8 mouse cellular contexts compared by ENCODE assay signal in the genomic region with DNA sequence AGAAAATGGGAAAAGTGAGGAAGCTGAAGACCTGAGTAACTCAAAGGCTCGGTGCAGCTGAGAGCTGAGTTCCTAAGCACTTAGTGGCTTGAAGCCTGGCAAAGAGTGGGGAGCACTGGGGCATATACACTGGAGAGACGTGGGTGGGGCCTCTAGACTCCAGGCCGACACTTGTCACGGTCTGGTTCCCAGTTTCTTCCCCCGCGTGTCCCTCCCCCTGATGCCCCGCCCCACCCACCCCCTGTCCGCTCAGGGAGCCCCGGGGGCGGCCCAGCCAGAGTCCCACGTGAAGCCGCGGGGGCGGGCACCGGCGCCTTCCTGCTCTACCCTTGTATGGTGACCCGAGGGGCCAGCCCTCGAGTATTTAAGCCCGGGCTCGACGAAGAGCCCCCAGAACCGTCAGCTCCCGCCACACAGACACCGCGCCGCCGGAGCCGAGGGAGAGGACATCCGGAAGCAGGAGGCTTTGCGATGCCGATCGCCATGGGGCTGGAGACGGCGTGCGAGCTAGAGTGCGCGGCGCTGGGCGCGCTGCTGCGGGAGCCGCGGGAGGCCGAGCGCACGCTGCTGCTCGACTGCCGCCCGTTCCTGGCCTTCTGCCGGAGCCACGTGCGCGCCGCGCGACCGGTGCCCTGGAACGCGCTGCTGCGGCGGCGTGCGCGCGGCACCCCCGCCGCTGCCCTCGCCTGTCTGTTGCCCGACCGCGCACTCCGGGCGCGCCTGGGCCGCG. TPM values are rescaled to one million over a fixed set of nuclear protein-coding genes. Genes with fewer than 3 reads are reported as not detected.
DNase-seq lines count a peak whose midpoint lies in the region; ATAC-seq and TF ChIP-seq lines count a peak whose summit lies in the region.

A gene (plus strand): TSS at position 393 of the 730 bp plus-strand sequence.

- H3K4me1 ChIP-seq in forebrain, embryonic 11.5 days (replicated peaks; ENCODE audit: control insufficient read depth, insufficient read depth, low read length): peaks cover 6% of the 10 kb centered on the region
- peaks cover 8% of the 10 kb centered on the region for H3K4me1 ChIP-seq in heart, embryonic 16.5 days (ENCODE audit: control insufficient read depth, insufficient read depth, low read length)
- H3K4me1 ChIP-seq in liver, embryonic 15.5 days (replicated peaks): peaks cover 50% of the 10 kb centered on the region
- no peaks in the 10 kb centered on the region for H3K4me1 ChIP-seq in stomach, embryonic 14.5 days (ENCODE audit: control insufficient read depth, insufficient read depth, low read length)

- WGBS in forebrain, embryonic 11.5 days: under 1% methylated on average over 71 of the region's 76 CpGs
- under 1% methylated on average over 68 of the region's 76 CpGs for WGBS in heart, embryonic 16.5 days
- WGBS in liver, embryonic 15.5 days (ENCODE audit: insufficient replicate concordance): under 1% methylated on average over 76 of the region's 76 CpGs
- under 1% methylated on average over 73 of the region's 76 CpGs for WGBS in stomach, embryonic 14.5 days

- TF ChIP-seq POLR2A in brain, embryonic 14.5 days (IDR thresholded peaks at IDR 0.05; ENCODE audit: borderline replicate concordance, extremely low read depth, insufficient read depth, insufficient read length, poor library complexity, severe bottlenecking): 0 out of 2 replicates have a peak, but pooled peaks have one; percentile 19

- ATAC-seq in forebrain, embryonic 11.5 days (replicated peaks; ENCODE audit: low FRiP score): peak; percentile 73
- ATAC-seq in heart, embryonic 16.5 days (replicated peaks; ENCODE audit: extremely low read depth, insufficient read depth, low FRiP score): peak; percentile 86
- peak; percentile 73 for ATAC-seq in liver, embryonic 15.5 days (ENCODE audit: insufficient read depth)
- peak; percentile 50 for ATAC-seq in stomach, embryonic 14.5 days (ENCODE audit: insufficient number of reproducible peaks, insufficient read depth, low FRiP score, low read depth)

- H3K4me3 ChIP-seq in forebrain, embryonic 11.5 days (ENCODE audit: low read depth, low read length): peak within 1 kb of the TSS; percentile 43
- H3K4me3 ChIP-seq in heart, embryonic 16.5 days (ENCODE audit: low read length): peak within 1 kb of the TSS; percentile 61
- H3K4me3 ChIP-seq in liver, embryonic 15.5 days (replicated peaks): peak within 1 kb of the TSS; percentile 53
- H3K4me3 ChIP-seq in stomach, embryonic 14.5 days (ENCODE audit: low read depth, low read length): peak within 1 kb of the TSS; percentile 37

- DNase-seq in CD4-positive helper T cell, adult 2 months (ENCODE audit: low read depth, low spot score): peak; percentile 96
- peak; percentile 72 for DNase-seq in brain, embryonic 14.5 days (ENCODE audit: low read depth)
- peak; percentile 74 for DNase-seq in forebrain, embryonic 11.5 days (ENCODE audit: low spot score)
- DNase-seq in kidney, postnatal 25 days: peak; percentile 80 to 93
- peak; percentile 68 for DNase-seq in neural tube, embryonic 10.5 days (ENCODE audit: extremely low spot score, low spot score)

- TF ChIP-seq CTCF in brain, embryonic 14.5 days (IDR thresholded peaks at IDR 0.05; ENCODE audit: borderline replicate concordance, extremely low read depth, insufficient read depth, insufficient read length): no peak

- H3K27me3 ChIP-seq in forebrain, embryonic 11.5 days (ENCODE audit: control insufficient read depth, insufficient read depth, low read length): peaks cover 27% of the 10 kb centered on the region
- peaks cover 16% of the 10 kb centered on the region for H3K27me3 ChIP-seq in heart, embryonic 16.5 days (ENCODE audit: control insufficient read depth, insufficient read depth, low read length)
- H3K27me3 ChIP-seq in liver, embryonic 15.5 days: peaks cover 56% of the 10 kb centered on the region
- H3K27me3 ChIP-seq in stomach, embryonic 14.5 days (ENCODE audit: control insufficient read depth, insufficient read depth, low read length): peaks cover 6% of the 10 kb centered on the region; the same call in 1 of the 2 replicates

- no peak within 1 kb of the TSS for H3K27ac ChIP-seq in forebrain, embryonic 11.5 days (ENCODE audit: low read depth, low read length)
- H3K27ac ChIP-seq in heart, embryonic 16.5 days (ENCODE audit: low read length): peak within 1 kb of the TSS; percentile 67
- no peak within 1 kb of the TSS for H3K27ac ChIP-seq in liver, embryonic 15.5 days (replicated peaks)
- no peak within 1 kb of the TSS for H3K27ac ChIP-seq in stomach, embryonic 14.5 days (ENCODE audit: low read length)

- H3K9me3 ChIP-seq in forebrain, embryonic 11.5 days (ENCODE audit: control insufficient read depth, low read length): no peaks in the 10 kb centered on the region
- no peaks in the 10 kb centered on the region for H3K9me3 ChIP-seq in heart, embryonic 16.5 days (replicated peaks; ENCODE audit: control insufficient read depth, low read length)
- H3K9me3 ChIP-seq in liver, embryonic 15.5 days (replicated peaks): no peaks in the 10 kb centered on the region
- no peaks in the 10 kb centered on the region for H3K9me3 ChIP-seq in stomach, embryonic 14.5 days (ENCODE audit: control insufficient read depth, low read depth, low read length)

- peak within 1 kb of the TSS; percentile 71 for H3K4me2 ChIP-seq in forebrain, embryonic 11.5 days (ENCODE audit: low read depth, low read length, severe bottlenecking)
- peak within 1 kb of the TSS; percentile 91 for H3K4me2 ChIP-seq in heart, embryonic 16.5 days (ENCODE audit: low read depth, low read length)
- peak within 1 kb of the TSS; percentile 75 for H3K4me2 ChIP-seq in liver, embryonic 15.5 days
- H3K4me2 ChIP-seq in stomach, embryonic 14.5 days (replicated peaks; ENCODE audit: low read depth, low read length): peak within 1 kb of the TSS; percentile 81

- peak within 1 kb of the TSS; percentile 59 for H3K9ac ChIP-seq in forebrain, embryonic 11.5 days (ENCODE audit: low read length)
- peak within 1 kb of the TSS; percentile 72 for H3K9ac ChIP-seq in heart, embryonic 16.5 days (ENCODE audit: low read length)
- H3K9ac ChIP-seq in liver, embryonic 15.5 days: peak within 1 kb of the TSS; percentile 32; the same call in 1 of the 2 replicates
- no peak within 1 kb of the TSS; the same call in 1 of the 2 replicates for H3K9ac ChIP-seq in stomach, embryonic 14.5 days (replicated peaks; ENCODE audit: low read depth, low read length)

- no peaks in the 10 kb centered on the region for H3K36me3 ChIP-seq in forebrain, embryonic 11.5 days (ENCODE audit: control insufficient read depth, insufficient read depth, low read length)
- no peaks in the 10 kb centered on the region for H3K36me3 ChIP-seq in heart, embryonic 16.5 days (ENCODE audit: control insufficient read depth, insufficient read depth)
- H3K36me3 ChIP-seq in liver, embryonic 15.5 days (replicated peaks): no peaks in the 10 kb centered on the region
- no peaks in the 10 kb centered on the region for H3K36me3 ChIP-seq in stomach, embryonic 14.5 days (ENCODE audit: control insufficient read depth, insufficient read depth, low read length)

RNA-seq across cellular contexts. Expression of the gene that starts here (rescaled TPM):
- polyA plus RNA-seq in brain, embryonic 14.5 days (2012; rRNA removed): 6.5 and 7.7 TPM in 2 replicates
- 3.9 and 5.2 TPM in 2 replicates for polyA plus RNA-seq in forebrain, embryonic 11.5 days (2014; fragmentation: Nextera tagmentation; extraction: Ambion mirVana)
- 10.4 and 18.1 TPM in 2 replicates for polyA plus RNA-seq in heart, embryonic 16.5 days (2015; fragmentation: Nextera tagmentation; extraction: Ambion mirVana)
- polyA plus RNA-seq in liver, embryonic 15.5 days (2015; fragmentation: Nextera tagmentation; extraction: Ambion mirVana): 2.6 and 2.9 TPM in 2 replicates
- 3.2 and 3.8 TPM in 2 replicates for polyA plus RNA-seq in stomach, embryonic 14.5 days (2014; fragmentation: Nextera tagmentation; extraction: Ambion mirVana)
